Mouse (Mus musculus) lung, postnatal 4 days (tissue): ENCODE results near the gene Nkx1-2.
A peak's percentile ranks its signal among the peaks of the same experiment; 100 is the strongest.

Experiments
- DNase-seq, 2 experiments: peaks; one replicate each; pipeline ENCODE4 v3.0.0; 2021

Gene Nkx1-2

GRCm38 (mm10) chr7:132559138-132559766 is 40.2 kb downstream of the Nkx1-2 start:
- no peak for DNase-seq

- DNase-seq, result peak in 1 of 2 experiments; percentile 29
Observed at GRCm38 (mm10) chr7:132558141-132558736, 41.2 kb downstream of the Nkx1-2 start.

GRCm38 (mm10) chr7:132556575-132556974 is 42.9 kb downstream of the Nkx1-2 start:
- no peak for DNase-seq

- DNase-seq, result no peak
Observed at GRCm38 (mm10) chr7:132555911-132556310, 43.5 kb downstream of the Nkx1-2 start.

GRCm38 (mm10) chr7:132554091-132554490 is 45.3 kb downstream of the Nkx1-2 start:
- no peak for DNase-seq

DNA sequence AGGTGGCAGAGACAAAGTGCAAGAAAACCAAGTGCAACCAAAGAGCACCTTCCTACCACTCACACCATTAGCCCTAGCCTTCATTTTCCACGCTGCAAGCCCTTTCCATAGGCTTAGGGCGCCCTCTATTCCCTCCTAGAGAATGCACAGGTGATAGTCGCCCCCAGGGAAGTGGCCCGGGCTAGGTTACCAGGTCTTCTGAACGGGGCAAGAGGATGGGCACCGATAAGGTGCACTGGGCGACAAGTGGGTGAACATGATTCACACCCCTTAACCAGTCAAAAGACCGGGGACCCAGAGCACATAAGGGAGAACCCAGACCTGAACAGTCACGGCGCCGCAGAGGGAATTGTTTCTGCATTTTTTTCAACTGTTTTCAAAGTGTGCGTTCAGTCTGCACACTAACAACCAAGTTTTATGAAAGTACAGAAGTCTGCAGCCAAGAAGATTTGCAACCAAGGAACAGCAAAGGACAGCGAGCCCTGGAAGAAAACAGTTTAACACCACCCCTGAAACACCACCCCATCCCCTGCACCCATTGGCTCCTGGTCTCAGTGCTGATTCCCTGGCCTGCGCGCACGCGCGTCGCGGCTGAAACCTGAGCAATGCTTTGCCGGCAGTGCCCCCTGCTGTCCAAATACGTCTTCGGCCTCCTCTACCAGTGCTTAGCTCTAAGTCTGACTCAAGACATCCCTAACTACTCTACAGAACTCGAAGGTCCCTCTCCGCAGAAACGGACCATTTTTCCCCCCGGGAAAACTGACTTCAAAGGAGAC is 47.9 kb downstream of the Nkx1-2 start:
- peak; percentile 94 to 97 for DNase-seq

DNA sequence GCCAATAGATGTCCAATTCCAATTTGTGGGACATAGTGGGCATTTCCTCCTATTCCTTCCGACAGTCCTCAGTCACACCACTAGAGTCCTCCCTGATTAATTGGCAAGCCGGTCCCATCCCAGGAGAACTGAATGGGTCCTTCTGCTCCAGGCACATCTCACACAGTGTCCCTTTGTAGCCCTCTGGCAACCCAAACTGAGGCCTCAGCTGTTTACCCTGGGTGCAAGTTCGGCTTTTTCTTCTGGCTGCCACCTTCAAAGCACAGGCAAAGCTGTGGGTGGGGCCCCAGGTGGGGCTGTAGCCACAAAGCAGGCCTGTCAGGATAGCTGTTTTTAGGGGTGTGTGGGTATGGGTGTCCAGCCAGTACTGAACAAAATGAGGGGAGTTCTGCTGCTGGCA is 52.3 kb downstream of the Nkx1-2 start:
- no peak for DNase-seq
